In genomic region chr16:10776322-10776721, GRCm38 (mm10) we compare ENCODE assay signal across 33 mouse cellular contexts. TPM values are rescaled to one million over a fixed set of nuclear protein-coding genes. Genes with fewer than 3 reads are reported as not detected.
DNase-seq lines count a peak whose midpoint lies in the region; ATAC-seq lines count a peak whose summit lies in the region.
"Had no signal": no experiment of that assay in that cellular context is flagged by ENCODE, and none has a peak within 500 bp of the region (broad histone marks: within the 10 kb centered on the region; RNA-seq: fewer than 3 reads in every experiment).

No protein-coding gene starts in this region.

- WGBS in midbrain, embryonic 11.5 days: 71% methylated on average over 7 of the region's 7 CpGs
- WGBS in midbrain, embryonic 10.5 days: 77% methylated on average over 7 of the region's 7 CpGs
- WGBS in forebrain, embryonic 14.5 days: 72% methylated on average over 7 of the region's 7 CpGs

- no peaks in the 10 kb centered on the region for H3K36me3 ChIP-seq in midbrain, embryonic 11.5 days (ENCODE audit: control insufficient read depth, insufficient read depth, low read length)
- H3K36me3 ChIP-seq in midbrain, embryonic 10.5 days: no peaks in the 10 kb centered on the region
- H3K36me3 ChIP-seq in forebrain, embryonic 14.5 days (ENCODE audit: control insufficient read depth, insufficient read depth, low read length): no peaks in the 10 kb centered on the region
- H3K36me3 ChIP-seq: embryonic facial prominence, embryonic 13.5 days; forebrain, embryonic 12.5 days; hindbrain, embryonic 15.5 days; liver, embryonic 15.5 days; neural tube, embryonic 15.5 days had no signal

- no peak overlapping the region for H3K4me2 ChIP-seq in midbrain, embryonic 11.5 days
- H3K4me2 ChIP-seq in forebrain, embryonic 14.5 days (ENCODE audit: low read length): no peak overlapping the region
- H3K4me2 ChIP-seq: embryonic facial prominence, embryonic 13.5 days; forebrain, embryonic 12.5 days; hindbrain, embryonic 15.5 days; liver, embryonic 15.5 days; neural tube, embryonic 15.5 days had no signal

- ATAC-seq in midbrain, embryonic 11.5 days (ENCODE audit: low FRiP score): no peak
- no peak for ATAC-seq in forebrain, embryonic 14.5 days
- ATAC-seq: activated CD4-positive, CD25-positive, alpha-beta regulatory T cell, adult 4 months had no signal

- intact Hi-C loops in left cerebral cortex, postnatal 14 days (cut with DNase I): no loop called here

- no peaks in the 10 kb centered on the region for H3K9me3 ChIP-seq in midbrain, embryonic 11.5 days (ENCODE audit: control insufficient read depth, low read length)
- H3K9me3 ChIP-seq in midbrain, embryonic 10.5 days (replicated peaks): no peaks in the 10 kb centered on the region
- H3K9me3 ChIP-seq in forebrain, embryonic 14.5 days (replicated peaks; ENCODE audit: control insufficient read depth, low read length): no peaks in the 10 kb centered on the region
- H3K9me3 ChIP-seq: embryonic facial prominence, embryonic 13.5 days; forebrain, embryonic 12.5 days; G1E; hindbrain, embryonic 15.5 days; liver, embryonic 15.5 days; neural tube, embryonic 15.5 days had no signal

- H3K4me3 ChIP-seq in midbrain, embryonic 11.5 days (ENCODE audit: low read depth, low read length): no peak overlapping the region
- H3K4me3 ChIP-seq in midbrain, embryonic 10.5 days: no peak overlapping the region
- no peak overlapping the region for H3K4me3 ChIP-seq in forebrain, embryonic 14.5 days (ENCODE audit: low read depth, low read length)
- H3K4me3 ChIP-seq: embryonic facial prominence, embryonic 13.5 days; erythroblast, embryonic 14.5 days; forebrain, embryonic 12.5 days; hindbrain, embryonic 15.5 days; liver, embryonic 15.5 days; neural tube, embryonic 15.5 days had no signal

- peak; percentile 62 to 87 for DNase-seq in adrenal gland, adult (ENCODE audit: inconsistent age in 2 of 2, low spot score in 1 of 2)
- no peak for DNase-seq in adrenal gland, postnatal 4 days (ENCODE audit: low spot score in 2 of 2)
- DNase-seq in midbrain, embryonic 11.5 days (ENCODE audit: low spot score, missing footprints): peak; percentile 35
- DNase-seq in midbrain, embryonic 10.5 days (ENCODE audit: low spot score): no peak
- peak; percentile 74 for DNase-seq in adrenal gland, adult 2 months
- peak; percentile 27 for DNase-seq in induced T-regulatory cell, adult 2 months (ENCODE audit: low read depth)
- DNase-seq in forebrain, embryonic 14.5 days (ENCODE audit: low spot score): no peak
- DNase-seq in left cerebral cortex, postnatal 14 days (ENCODE audit: low spot score in 2 of 2): no peak
- DNase-seq: cerebellum, adult 2 months; cerebellum, postnatal 36 days; embryo, embryonic 11 days; kidney, adult 11 months; liver had no signal

- H3K4me1 ChIP-seq in midbrain, embryonic 11.5 days (ENCODE audit: control insufficient read depth, insufficient read depth, low read length): no peaks in the 10 kb centered on the region
- H3K4me1 ChIP-seq in midbrain, embryonic 10.5 days: peaks cover 12% of the 10 kb centered on the region
- H3K4me1 ChIP-seq in forebrain, embryonic 14.5 days (ENCODE audit: control insufficient read depth, insufficient read depth, low read length): no peaks in the 10 kb centered on the region
- H3K4me1 ChIP-seq: forebrain, embryonic 12.5 days; hindbrain, embryonic 15.5 days; neural tube, embryonic 15.5 days had no signal

- no peak overlapping the region for H3K9ac ChIP-seq in midbrain, embryonic 11.5 days (ENCODE audit: low read length)
- H3K9ac ChIP-seq in forebrain, embryonic 14.5 days (ENCODE audit: low read length): no peak overlapping the region
- H3K9ac ChIP-seq: embryonic facial prominence, embryonic 13.5 days; forebrain, embryonic 12.5 days; hindbrain, embryonic 15.5 days; liver, embryonic 15.5 days; neural tube, embryonic 15.5 days had no signal

- no peaks in the 10 kb centered on the region for H3K27me3 ChIP-seq in midbrain, embryonic 11.5 days (ENCODE audit: control insufficient read depth, insufficient read depth, low read length)
- no peaks in the 10 kb centered on the region for H3K27me3 ChIP-seq in midbrain, embryonic 10.5 days (ENCODE audit: low read depth, poor library complexity, severe bottlenecking)
- H3K27me3 ChIP-seq in forebrain, embryonic 14.5 days (replicated peaks; ENCODE audit: control insufficient read depth, insufficient read depth, low read length): no peaks in the 10 kb centered on the region
- H3K27me3 ChIP-seq: embryonic facial prominence, embryonic 13.5 days; forebrain, embryonic 12.5 days; hindbrain, embryonic 15.5 days; liver, embryonic 15.5 days; neural tube, embryonic 15.5 days had no signal

- H3K27ac ChIP-seq in midbrain, embryonic 11.5 days (ENCODE audit: low read depth, low read length): no peak overlapping the region
- no peak overlapping the region for H3K27ac ChIP-seq in midbrain, embryonic 10.5 days (replicated peaks)
- H3K27ac ChIP-seq in forebrain, embryonic 14.5 days (ENCODE audit: low read depth, low read length): no peak overlapping the region
- H3K27ac ChIP-seq: embryonic facial prominence, embryonic 13.5 days; forebrain, embryonic 12.5 days; hindbrain, embryonic 15.5 days; kidney, postnatal 0 days; liver, embryonic 15.5 days; macrophage; neural tube, embryonic 15.5 days; stomach, postnatal 0 days had no signal

RNA-seq across cellular contexts. Expression of gene Socs1, which starts 9.0 kb away (rescaled TPM):
- total RNA-seq in adrenal gland, postnatal 4 days (2021): 1 to 10 TPM; 6.4 to 7.0 TPM
- 2.2 and 2.5 TPM in 2 replicates for polyA plus RNA-seq in midbrain, embryonic 11.5 days (2014; fragmentation: Nextera tagmentation; extraction: Ambion mirVana)
- polyA plus RNA-seq in midbrain, embryonic 10.5 days (2016; fragmentation: Nextera tagmentation; extraction: Ambion mirVana): 2.4 and 2.7 TPM in 2 replicates
- total RNA-seq in adrenal gland, adult 2 months (2021): 1 to 10 TPM; 3.0 to 3.8 TPM
- polyA plus RNA-seq in adrenal gland, adult 2 months (2012; rRNA removed): 32.1 and 38.2 TPM in 2 replicates
- polyA plus RNA-seq in forebrain, embryonic 14.5 days (2014; fragmentation: Nextera tagmentation; extraction: Ambion mirVana): 1.1 and 1.6 TPM in 2 replicates
- 1 to 10 TPM; 1.3 TPM for total RNA-seq in left cerebral cortex, postnatal 14 days (2021)

RNA-seq across cellular contexts. Expression of gene Tnp2, which starts 12.1 kb away (rescaled TPM):
- total RNA-seq in adrenal gland, postnatal 4 days (2021): not detected
- not detected in 2 replicates for polyA plus RNA-seq in midbrain, embryonic 11.5 days (2014; fragmentation: Nextera tagmentation; extraction: Ambion mirVana)
- not detected in 2 replicates for polyA plus RNA-seq in midbrain, embryonic 10.5 days (2016; fragmentation: Nextera tagmentation; extraction: Ambion mirVana)
- total RNA-seq in adrenal gland, adult 2 months (2021): not detected
- polyA plus RNA-seq in adrenal gland, adult 2 months (2012; rRNA removed): not detected in 2 replicates
- not detected in 2 replicates for polyA plus RNA-seq in forebrain, embryonic 14.5 days (2014; fragmentation: Nextera tagmentation; extraction: Ambion mirVana)
- not detected for total RNA-seq in left cerebral cortex, postnatal 14 days (2021)
- total RNA-seq: G1E; gastrocnemius, adult 18-20 months; hematopoietic stem cell, adult 5-6 weeks; left cerebral cortex, postnatal 36 days; midbrain, postnatal 0 days had no signal
- polyA plus RNA-seq: cerebellum, adult 2 months; embryonic facial prominence, embryonic 13.5 days; erythroblast, embryonic 14.5 days; forebrain, embryonic 12.5 days; G1E; hindbrain, embryonic 15.5 days; kidney, postnatal 0 days; liver, embryonic 15.5 days; lung, embryonic 16.5 days; macrophage; midbrain, postnatal 0 days; neural tube, embryonic 15.5 days; small intestine, adult 2 months; stomach, postnatal 0 days had no signal

RNA-seq across cellular contexts. Expression of gene Prm3, which starts 14.4 kb away (rescaled TPM):
- not detected for total RNA-seq in adrenal gland, postnatal 4 days (2021)
- polyA plus RNA-seq in midbrain, embryonic 11.5 days (2014; fragmentation: Nextera tagmentation; extraction: Ambion mirVana): not detected in 2 replicates
- polyA plus RNA-seq in midbrain, embryonic 10.5 days (2016; fragmentation: Nextera tagmentation; extraction: Ambion mirVana): not detected in 2 replicates
- total RNA-seq in adrenal gland, adult 2 months (2021): not detected
- not detected in 2 replicates for polyA plus RNA-seq in adrenal gland, adult 2 months (2012; rRNA removed)
- not detected in 2 replicates for polyA plus RNA-seq in forebrain, embryonic 14.5 days (2014; fragmentation: Nextera tagmentation; extraction: Ambion mirVana)
- total RNA-seq in left cerebral cortex, postnatal 14 days (2021): not detected
- total RNA-seq: G1E; gastrocnemius, adult 18-20 months; hematopoietic stem cell, adult 5-6 weeks; left cerebral cortex, postnatal 36 days; midbrain, postnatal 0 days had no signal
- polyA plus RNA-seq: activated CD4-positive, CD25-positive, alpha-beta regulatory T cell, adult 4 months; cerebellum, adult 2 months; embryonic facial prominence, embryonic 13.5 days; erythroblast, embryonic 14.5 days; forebrain, embryonic 12.5 days; G1E; heart, embryonic 16.5 days; hindbrain, embryonic 15.5 days; kidney, postnatal 0 days; large intestine, adult 2 months; liver, embryonic 15.5 days; lung, embryonic 16.5 days; macrophage; midbrain, postnatal 0 days; neural tube, embryonic 15.5 days; small intestine, adult 2 months; stomach, postnatal 0 days; thymus, postnatal 0 days had no signal

RNA-seq across cellular contexts. Expression of gene Prm2, which starts 19.6 kb away (rescaled TPM):
- not detected for total RNA-seq in adrenal gland, postnatal 4 days (2021)
- not detected in 2 replicates for polyA plus RNA-seq in midbrain, embryonic 11.5 days (2014; fragmentation: Nextera tagmentation; extraction: Ambion mirVana)
- polyA plus RNA-seq in midbrain, embryonic 10.5 days (2016; fragmentation: Nextera tagmentation; extraction: Ambion mirVana): not detected in 2 replicates
- not detected for total RNA-seq in adrenal gland, adult 2 months (2021)
- 0.19 TPM in 1 of 2 replicates, not detected in the other for polyA plus RNA-seq in adrenal gland, adult 2 months (2012; rRNA removed)
- polyA plus RNA-seq in forebrain, embryonic 14.5 days (2014; fragmentation: Nextera tagmentation; extraction: Ambion mirVana): not detected in 2 replicates
- total RNA-seq in left cerebral cortex, postnatal 14 days (2021): not detected
- total RNA-seq: gastrocnemius, adult 18-20 months; hematopoietic stem cell, adult 5-6 weeks; left cerebral cortex, postnatal 36 days; midbrain, postnatal 0 days had no signal
- polyA plus RNA-seq: activated CD4-positive, CD25-positive, alpha-beta regulatory T cell, adult 4 months; cerebellum, adult 2 months; embryonic facial prominence, embryonic 13.5 days; erythroblast, embryonic 14.5 days; forebrain, embryonic 12.5 days; G1E; heart, embryonic 16.5 days; hindbrain, embryonic 15.5 days; kidney, postnatal 0 days; liver, embryonic 15.5 days; lung, embryonic 16.5 days; macrophage; midbrain, postnatal 0 days; neural tube, embryonic 15.5 days; small intestine, adult 2 months; stomach, postnatal 0 days; thymus, postnatal 0 days had no signal

RNA-seq across cellular contexts. Expression of gene Prm1, which starts 29.3 kb away (rescaled TPM):
- total RNA-seq in adrenal gland, postnatal 4 days (2021): not detected
- not detected in 2 replicates for polyA plus RNA-seq in midbrain, embryonic 11.5 days (2014; fragmentation: Nextera tagmentation; extraction: Ambion mirVana)
- not detected in 2 replicates for polyA plus RNA-seq in midbrain, embryonic 10.5 days (2016; fragmentation: Nextera tagmentation; extraction: Ambion mirVana)
- total RNA-seq in adrenal gland, adult 2 months (2021): not detected
- not detected in 2 replicates for polyA plus RNA-seq in adrenal gland, adult 2 months (2012; rRNA removed)
- not detected in 2 replicates for polyA plus RNA-seq in forebrain, embryonic 14.5 days (2014; fragmentation: Nextera tagmentation; extraction: Ambion mirVana)
- total RNA-seq in left cerebral cortex, postnatal 14 days (2021): not detected
- total RNA-seq: G1E; gastrocnemius, adult 18-20 months; hematopoietic stem cell, adult 5-6 weeks; left cerebral cortex, postnatal 36 days; midbrain, postnatal 0 days had no signal
- polyA plus RNA-seq: cerebellum, adult 2 months; embryonic facial prominence, embryonic 13.5 days; erythroblast, embryonic 14.5 days; forebrain, embryonic 12.5 days; G1E; kidney, postnatal 0 days; liver, embryonic 15.5 days; lung, embryonic 16.5 days; macrophage; midbrain, postnatal 0 days; small intestine, adult 2 months had no signal

Comparison
In these comparisons a context has a peak if more than half of its experiments do, and no peak if none do; other contexts are left out.
1. DNase-seq: peak in adrenal gland, adult (2 of 2), midbrain, embryonic 11.5 days (single experiment), adrenal gland, adult 2 months (single experiment) and induced T-regulatory cell, adult 2 months (single experiment); none in adrenal gland, postnatal 4 days (0 of 2), midbrain, embryonic 10.5 days (single experiment), forebrain, embryonic 14.5 days (single experiment) and left cerebral cortex, postnatal 14 days (0 of 2).